Mouse (Mus musculus) 3134 (cell line): ENCODE data around the gene Ifitm7.
A peak's percentile ranks its signal among the peaks of the same experiment; 100 is the strongest.

ENCODE experiments used
- DNase-seq: peaks from one replicate; pipeline ENCODE4 v3.0.0-alpha.2; 2011; ENCODE audit warnings: low spot score; ENCODE audit not compliant: insufficient read length; ENCODE audit errors: extremely low read depth

The Ifitm7 gene

DNA sequence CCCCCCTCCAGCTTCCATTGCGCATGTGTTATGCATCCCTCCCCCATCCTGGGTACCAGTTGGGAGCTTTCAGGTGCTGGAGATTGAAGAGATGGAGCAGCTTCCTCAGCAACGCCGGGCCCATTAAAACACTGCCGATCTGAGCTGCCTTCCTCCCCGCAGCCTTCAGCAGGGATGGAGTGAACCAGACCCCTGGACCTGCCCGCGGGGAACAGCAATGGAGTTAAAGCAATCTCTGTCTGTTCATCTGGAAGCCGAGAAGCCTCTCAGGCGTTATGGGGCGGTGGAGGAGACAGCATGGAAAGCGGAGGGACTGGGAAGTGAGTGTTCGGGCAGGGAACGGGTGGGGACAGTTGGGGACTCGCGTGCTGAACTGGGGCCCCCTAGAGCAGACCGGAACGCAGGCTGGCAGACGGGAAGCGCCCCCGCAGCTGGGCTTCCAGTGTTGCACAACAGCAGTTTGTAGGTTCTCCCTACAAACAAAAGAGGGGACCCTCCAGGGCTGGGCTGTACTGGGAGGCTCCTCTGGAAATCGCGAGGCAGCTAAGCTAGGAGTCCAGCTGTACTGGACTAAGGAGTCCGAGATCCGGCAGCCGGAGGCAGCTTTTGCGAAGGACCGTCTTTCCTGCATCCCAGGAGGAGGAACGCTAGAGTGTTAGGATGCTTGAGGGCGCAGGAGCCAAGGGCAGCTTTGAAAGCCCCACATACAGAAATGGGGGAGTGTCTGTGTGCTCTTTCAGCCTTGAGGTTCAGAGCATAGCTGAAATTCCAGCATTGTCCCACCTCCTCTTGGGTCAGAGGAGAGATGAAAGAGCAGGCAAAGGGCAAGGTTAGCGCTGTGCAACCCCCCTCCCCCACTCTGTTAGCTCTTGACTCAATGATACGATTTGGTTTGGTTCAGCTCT is at the start of gene Ifitm7, which contains the start of gene 2900011O08Rik:
Gene Ifitm7, minus strand, starts transcription at position 315 of the 905 bp plus-strand sequence.
Gene 2900011O08Rik, plus strand, starts transcription at position 31 of the 905 bp plus-strand sequence.
- DNase-seq, result peak; percentile 6

DNA sequence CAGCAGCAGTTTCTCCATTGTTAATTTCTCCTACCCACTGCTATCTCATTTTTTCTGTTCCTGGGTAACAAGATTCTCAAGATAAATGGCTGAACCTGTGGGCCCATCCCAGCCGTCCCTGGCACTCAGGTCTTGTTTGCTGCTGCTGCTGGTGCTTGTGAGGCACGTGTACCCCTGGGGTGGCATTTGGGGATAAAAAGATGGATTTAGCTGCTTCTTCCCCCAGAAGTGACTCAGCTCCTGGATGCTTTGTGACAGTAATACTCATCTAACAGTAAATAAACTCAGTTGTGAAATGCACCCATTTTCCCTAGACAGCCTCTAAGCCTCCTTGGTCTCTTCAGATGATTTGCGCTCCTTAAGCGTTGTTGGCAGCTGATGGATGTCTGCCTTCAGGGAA is 46.4 kb upstream of the Ifitm7 start:
- no peak for DNase-seq

DNA sequence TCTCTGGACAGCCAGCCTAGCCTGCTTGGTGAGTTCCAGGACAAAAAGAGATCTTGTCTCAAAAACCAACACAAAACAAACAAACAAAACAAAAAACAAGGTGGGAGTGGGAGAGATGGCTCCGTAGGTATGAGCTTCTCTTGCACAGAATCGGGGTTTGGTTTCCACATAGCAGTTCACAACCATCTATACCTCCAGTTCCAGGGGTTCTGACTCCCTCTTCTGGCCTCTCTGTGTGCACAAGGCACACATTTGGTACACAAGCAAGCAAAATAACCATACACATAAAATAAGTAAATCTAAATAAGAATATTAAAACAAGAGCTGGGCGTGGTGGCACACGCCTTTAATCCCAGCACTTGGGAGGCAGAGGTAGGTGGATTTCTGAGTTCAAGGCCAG is 44.0 kb upstream of the Ifitm7 start:
- no peak for DNase-seq

DNA sequence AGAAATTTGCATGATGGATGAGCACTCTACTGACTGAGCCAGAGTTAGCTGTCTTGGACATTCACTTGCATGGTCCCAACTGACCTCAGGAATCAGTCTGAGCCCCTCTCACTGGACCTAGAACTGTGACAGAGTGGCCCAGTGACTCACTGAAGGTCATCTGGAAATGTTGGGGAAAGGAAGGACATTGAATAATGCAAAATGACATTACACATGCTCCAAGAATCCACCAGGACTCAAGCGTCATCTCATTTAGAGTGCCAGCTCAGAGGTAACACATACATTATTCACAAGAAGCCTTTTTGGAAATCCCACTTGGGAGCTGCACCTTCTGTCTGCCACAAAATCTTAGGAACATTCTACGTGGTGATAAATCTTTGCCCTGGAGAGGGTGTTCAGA is 43.2 kb upstream of the Ifitm7 start:
- peak; percentile 63 for DNase-seq

DNA sequence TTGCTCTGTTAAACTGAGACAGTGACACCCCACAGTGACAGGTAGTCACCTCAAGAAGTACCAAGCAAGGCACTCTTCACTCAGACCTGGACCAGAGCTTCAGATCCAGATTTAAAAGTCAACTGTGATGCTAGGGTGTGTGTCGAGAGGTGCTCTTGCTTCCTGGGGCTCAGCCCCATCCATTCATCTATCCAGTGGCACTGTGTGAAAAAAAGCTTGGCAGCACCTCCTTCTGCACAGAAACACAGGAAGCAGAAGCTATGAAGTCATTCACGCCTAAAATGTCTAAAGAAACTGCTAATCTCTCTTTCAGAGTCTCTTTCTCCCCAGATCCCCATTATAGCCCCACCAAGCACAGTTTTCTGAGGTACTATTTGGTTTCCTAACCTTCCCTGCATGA is 42.4 kb upstream of the Ifitm7 start:
- DNase-seq, result no peak

DNA sequence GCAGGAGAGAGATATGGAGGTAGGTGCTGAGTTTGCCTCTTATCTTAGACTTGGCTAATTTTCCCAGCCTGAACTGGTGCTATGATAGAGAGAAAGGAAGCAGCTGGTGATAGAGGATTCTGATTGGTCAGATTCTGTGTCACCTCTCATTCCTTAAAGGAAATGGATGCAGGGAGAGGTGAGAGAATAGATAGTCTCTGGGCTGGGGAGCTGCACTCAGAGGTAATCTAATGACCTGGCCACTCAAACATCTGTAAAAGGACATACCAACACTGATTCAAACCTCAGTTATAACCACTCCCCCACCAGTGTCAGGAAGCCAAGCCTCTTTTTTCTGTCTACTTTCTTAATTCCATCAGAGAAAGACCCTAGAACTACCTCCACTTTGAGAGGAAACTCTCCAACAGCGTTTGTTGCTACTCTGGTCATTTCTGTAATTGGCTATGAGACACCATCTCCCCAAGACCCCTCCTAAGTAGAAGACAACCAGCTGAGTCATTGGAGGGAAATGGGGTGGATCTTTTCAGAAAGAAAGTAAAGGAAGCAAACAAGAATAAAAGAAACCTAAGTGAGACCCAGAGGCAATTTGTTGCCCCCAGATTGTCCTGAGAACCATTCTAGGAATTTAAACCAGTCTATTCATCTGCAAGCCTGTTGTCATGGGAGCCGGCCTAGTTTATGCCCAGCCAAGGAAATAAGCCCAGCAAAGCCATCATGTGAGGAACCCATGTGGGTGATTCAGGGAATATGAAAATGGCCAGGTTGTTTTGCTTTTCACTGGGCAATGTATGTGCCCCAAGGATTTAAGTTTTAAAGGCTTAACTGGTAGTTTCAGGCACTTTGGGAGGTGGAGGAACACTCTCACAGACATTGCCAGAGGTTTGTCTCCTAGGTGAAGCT is 38.7 kb upstream of the Ifitm7 start:
- no peak for DNase-seq

DNA sequence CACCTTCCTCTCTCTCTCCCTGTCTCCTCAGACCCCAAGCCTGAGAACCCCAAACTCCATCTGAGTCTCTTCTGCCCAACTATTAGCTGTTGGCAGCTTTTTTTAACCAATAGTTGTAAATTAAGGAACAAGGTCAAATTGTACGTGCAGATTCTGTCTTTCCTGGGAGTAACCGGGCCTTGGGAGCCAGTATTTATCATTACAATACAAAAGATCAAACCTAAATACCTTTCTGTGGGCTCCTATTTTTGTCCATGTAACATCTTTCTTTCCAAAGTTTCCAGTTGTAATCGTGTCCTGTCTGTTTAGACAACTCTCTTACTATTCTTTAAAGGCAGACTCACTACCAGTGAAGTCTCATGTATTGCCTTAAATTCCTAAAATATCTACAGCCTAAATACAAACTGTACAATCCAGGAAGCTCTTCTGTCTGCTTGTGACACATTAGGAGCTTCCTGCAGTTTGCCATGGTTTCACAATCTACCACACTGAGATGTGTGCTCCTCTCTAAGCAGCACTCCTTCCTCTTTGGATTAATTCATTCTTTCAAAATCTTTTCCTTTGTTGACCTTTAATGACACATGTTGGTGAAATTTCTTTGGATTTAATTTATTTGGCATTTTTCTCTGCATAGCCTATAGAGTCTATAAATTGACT is 34.6 kb upstream of the Ifitm7 start:
- DNase-seq, result no peak

DNA sequence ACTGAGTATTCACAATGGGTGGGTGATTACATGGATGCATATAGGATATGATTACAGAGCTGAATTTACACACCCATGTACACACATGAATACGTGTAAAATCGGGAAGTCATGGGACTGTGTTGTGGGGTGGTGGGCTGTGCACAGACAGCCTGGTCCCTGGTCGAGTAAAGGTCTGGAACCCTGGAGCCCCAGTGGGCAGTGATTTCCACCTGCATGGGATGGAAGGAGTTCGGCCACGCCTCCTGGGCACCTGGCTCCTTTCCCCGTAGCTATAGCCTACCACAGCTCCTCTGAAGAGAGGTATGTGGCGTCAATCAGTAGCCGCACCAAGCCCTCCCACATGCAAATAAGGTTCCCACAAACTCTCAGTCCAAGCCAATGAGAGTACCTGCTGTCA is 30.6 kb upstream of the Ifitm7 start:
- DNase-seq, result no peak

DNA sequence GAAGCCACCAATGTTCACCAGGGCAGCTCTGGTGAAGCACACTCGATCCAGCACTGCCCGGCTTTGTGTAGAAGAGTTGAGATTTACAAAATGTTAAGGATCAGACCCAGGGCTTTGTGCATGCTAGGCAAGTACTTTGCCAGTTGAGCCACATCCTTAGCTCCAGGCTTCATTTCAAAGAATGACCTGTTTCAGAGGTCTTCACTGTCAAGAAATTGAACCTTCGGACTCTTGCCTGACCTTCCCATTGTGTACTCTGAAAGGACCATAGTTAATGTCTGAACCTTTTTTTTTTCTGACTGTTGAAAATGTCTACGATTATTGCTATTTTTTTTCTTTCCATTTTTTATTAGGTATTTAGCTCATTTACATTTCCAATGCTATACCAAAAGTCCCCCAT is 23.3 kb upstream of the Ifitm7 start:
- DNase-seq, result no peak

DNA sequence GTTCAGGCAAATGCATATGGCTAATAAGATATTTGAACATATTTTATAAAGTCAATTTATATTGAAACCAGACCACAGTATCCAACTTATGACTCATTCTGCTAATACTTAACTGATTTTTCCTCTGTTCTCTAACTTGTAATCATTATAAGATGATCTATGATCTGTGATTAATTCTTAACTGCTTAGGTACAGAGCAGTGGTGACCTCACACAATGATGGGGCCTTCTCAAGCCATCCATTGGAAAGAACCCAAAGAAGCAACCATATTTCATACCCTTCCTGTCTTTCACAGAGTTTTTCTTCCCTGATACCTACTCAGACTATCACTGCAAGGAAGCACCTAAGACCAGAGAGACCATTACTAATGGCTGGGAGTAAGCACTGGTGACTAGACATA is 22.0 kb upstream of the Ifitm7 start:
- no peak for DNase-seq

DNA sequence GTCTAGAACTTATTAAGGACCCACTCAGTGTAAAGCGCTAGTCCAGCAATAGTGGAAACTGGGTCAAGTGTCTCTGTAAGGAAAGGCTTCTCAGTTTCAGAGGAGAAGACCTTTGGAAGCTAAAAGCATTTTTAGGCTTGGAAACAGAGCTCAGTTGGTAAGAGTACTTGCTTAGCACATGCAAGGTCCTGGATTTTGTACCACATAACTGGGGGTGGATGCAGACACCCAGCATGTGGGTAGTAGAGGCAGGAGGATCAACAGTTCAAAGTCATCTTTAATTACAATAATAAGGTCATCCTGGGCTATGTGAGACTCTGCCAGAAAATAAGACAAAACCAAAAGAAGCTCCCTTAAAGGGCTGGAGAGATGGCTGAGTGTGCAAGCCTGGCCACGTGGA is 21.4 kb upstream of the Ifitm7 start:
- DNase-seq, result no peak

DNA sequence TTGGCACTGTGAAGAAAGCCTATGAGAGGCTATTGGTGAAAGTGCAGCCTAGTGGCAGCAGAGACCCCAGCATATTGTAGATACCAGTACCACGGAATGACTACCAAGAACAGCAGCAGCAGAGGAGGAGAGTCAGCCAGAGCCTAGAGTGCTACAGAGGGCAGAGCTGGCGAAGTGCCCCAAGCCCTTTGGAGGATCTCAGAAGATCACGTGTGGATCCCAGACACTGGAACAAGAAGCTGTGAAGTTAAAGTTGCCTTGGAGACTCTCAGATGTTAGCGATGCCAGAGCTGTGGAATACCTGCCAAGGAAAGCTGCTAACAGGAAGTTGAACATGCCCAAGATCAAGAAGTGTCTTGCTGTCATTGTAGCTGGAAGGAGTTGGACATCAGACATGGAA is 18.6 kb upstream of the Ifitm7 start:
- no peak for DNase-seq

DNA sequence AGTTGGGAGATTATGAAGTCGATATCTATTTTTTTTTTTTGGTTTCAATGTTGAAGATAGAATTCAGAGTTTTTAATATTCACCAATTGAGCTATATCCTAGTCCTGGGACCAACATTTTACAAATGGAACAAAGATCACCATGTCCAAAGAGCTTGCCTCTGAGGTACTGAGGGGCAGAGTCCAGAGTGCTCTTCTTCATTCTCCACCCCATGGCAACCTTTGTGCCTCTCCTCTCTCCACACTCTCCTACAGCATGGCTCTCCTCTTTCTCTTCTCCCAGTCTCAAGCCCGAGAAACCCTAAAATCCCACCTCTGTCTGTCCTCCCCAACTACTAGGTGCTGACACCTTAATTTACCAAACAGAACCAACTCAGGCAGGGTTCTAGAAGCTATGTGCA is 18.0 kb upstream of the Ifitm7 start:
- no peak for DNase-seq

DNA sequence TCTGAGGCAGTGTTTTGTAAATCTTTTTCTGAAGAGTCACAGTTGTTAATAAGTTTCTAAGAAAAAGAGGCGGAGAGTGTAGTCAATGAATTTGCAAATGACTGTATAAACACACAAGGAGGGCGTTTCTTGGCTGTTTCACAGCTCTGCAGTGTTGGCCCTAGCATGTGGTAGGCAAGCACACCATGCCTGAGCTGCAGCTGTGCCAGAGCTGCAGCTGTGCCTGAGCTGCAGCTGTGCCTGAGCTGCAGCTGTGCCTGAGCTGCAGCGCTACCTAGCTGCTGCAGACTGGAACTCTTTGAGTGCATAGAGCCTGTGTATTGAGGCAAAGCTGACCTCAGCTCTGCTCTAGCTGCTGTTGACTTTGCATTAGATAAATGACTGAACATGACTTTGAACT is 17.5 kb upstream of the Ifitm7 start:
- no peak for DNase-seq

DNA sequence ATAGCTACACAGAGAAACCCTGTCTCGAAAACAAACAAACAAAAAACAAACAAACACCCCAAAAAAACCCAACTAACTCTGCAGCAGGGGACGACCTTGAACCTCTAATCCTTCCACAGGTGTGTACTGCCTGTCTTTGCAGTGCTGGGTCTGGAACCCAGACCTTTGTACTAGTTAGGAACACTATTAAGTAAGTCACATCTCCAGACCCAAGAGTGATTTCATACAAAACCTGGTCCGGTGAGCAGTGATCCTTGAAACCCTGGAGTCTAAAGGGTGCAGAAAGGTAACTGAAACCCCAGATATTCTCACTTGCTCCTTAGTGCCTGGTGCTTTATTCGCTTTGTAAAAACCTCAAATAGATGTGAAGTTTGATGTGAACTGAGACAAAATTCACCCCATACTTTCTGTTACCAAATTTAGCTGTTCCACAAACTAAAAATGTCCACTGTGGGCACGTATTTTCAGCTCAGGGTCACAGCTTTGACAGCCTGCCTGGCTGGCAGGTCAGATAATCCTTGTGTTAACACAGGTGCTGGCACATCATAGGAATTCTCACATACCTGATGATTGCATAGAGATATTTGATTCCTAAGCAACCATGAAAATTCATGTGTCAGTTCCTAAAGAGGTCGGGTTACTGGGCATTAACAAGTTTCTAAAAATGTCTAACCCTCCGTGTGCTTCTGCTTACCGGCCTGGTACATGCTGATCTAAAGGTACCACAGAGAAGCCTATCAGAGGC is 16.9 kb upstream of the Ifitm7 start:
- DNase-seq, result no peak

DNA sequence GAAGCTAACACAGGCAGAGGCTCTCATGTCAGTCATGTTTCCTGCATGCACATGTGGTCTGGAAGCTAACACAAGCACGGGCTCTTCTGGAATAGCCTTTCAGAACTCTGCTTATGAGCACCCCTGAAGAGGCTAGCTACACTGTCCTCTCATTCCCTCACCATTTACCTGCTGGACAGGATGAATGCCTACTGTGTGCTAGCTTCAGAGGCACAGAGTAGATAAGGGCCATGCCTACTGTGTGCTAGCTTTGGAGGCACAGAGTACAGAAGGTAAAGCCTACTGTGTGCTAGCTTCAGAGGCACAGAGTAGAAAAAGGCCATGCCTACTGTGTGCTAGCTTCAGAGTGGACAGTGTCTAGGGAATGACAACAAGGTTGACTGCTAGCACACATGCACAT is 7.8 kb upstream of the Ifitm7 start:
- DNase-seq, result no peak

DNA sequence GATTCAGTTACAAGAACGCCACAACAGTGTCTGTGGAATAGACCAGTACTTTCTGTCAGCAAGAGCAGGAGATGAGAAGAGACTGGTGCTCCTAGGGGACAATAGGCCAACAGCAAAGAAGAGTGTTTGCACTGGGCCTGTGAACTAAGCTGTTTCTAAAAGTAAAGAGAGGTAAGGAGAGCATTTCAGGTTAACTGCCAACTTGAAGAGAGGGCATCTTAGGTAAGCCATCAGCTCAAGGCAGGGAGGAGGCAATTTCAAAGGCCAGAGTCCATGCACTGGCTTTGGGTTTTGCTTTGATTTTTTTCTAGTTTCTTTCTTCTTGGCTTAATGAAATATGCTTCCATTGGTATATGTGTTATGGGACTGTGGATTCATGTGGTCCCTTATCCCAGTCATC is 7.4 kb upstream of the Ifitm7 start:
- no peak for DNase-seq

DNA sequence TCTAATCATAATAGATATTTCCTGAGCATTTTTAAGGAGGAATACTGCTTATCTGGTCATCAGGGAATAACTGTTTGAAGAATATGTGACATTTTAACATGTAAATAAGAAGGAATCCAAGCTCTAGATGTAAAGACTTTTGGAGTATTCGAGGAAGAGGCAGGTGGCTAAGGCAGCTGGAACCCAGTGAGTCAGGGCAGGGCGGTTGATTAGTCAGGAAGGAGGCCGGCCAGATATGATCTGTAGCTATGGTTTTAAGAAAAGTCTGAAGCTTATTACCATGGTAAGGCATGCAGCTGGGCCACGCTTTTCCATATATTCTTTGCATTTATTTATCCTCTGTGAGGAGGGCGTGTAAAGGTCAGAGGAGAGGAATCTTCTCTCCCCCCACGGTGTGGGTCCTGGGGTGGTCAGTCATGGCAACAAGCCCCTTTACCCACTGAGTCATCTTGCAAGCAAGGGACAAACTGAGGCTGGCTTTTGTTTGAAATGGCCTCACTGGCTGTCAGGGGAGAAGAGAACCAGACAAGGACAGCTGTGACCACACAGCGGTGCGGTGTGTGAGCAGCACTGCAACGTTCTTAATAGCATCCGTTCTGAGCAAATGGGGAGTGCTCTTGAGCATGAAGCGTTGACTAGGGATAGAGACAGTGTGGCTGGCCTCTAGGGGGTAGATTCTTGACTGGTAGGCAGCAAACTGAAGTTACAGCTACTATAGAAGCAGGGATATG is 6.0 kb upstream of the Ifitm7 start:
- peak; percentile 43 for DNase-seq

DNA sequence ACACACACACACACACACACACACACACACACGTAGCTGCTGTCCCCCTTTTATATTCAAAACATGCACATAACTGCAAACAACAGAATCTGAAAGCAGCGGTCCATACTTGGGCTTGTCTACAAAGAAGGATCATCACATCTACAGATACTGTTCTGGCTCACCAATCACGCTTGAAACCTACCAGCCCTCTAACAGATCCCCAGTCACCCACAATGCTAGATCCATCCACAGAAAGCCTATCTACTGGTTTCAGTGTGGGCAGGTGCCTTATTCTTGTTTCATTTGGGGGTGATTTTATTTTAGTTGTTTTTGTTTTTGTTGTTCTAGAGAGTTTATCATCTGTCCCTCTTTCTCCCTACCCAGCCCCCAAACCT is 503 bp downstream of the Ifitm7 start:
- DNase-seq, result no peak

DNA sequence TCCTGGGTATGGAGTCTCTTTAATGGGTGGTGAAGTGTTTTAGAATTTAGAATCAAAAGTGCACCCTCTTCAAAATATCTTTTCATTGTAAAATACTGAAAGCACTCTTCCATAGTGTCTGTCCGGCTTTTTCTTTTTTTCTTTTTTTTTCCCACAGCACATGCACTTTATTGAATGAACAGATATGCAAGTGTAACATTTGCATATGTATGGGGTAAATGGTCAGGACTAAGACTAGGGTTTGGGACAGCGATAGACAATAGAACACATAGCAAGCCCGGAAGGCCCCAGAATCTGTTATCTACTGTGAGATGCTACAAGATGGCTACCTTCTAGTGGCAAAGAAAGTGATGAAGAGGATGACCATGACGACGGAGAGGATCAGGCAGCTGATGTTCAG is 3.5 kb downstream of the Ifitm7 start:
- DNase-seq, result no peak
